Mouse (Mus musculus): ENCODE measurements around the gene Trim59. TPM values are rescaled to one million over a fixed set of nuclear protein-coding genes. Genes with fewer than 3 reads are reported as not detected.
A peak's percentile ranks its signal among the peaks of the same experiment; 100 is the strongest.
"Not testable (repeated sequence)": the region's sequence is repeated elsewhere in the genome, so short reads cannot be mapped to it uniquely, and the experiment has no call there.

Gene Trim59
- polyA plus RNA-seq, 1 experiment from 2014 or later, result 110 TPM

DNA sequence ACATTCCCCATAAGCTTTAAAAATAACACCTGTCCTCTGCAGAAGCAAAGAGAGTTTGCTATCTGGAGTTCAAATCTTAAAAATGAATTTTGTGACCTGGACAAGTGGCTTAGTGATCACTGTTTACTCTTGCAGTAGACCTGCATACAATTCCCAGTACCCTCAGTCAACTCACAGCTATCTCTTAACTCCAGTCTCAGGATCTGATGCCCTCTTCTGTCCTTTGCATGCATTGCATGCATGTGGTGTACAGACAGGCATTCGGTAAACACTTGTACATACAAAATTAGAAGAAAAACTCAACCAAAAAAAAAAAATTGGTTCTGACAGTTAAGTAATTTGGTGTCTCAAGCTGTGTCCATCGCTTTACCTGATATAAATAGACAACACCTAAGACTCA is 24.3 kb downstream of the Trim59 start:
- no peaks in the 10 kb centered on the region for H3K9me3 ChIP-seq (replicated peaks; ENCODE audit: control insufficient read depth, low read length)
- no peak overlapping the region for H3K4me2 ChIP-seq
- H3K4me3 ChIP-seq (ENCODE audit: low read depth, low read length), result no peak overlapping the region
- no peaks in the 10 kb centered on the region for H3K27me3 ChIP-seq (ENCODE audit: control insufficient read depth, insufficient read depth, low read length)
- H3K4me1 ChIP-seq (ENCODE audit: control insufficient read depth, insufficient read depth, low read length), result no peaks in the 10 kb centered on the region
- H3K36me3 ChIP-seq (ENCODE audit: control insufficient read depth, insufficient read depth, low read length), result peaks cover 28% of the 10 kb centered on the region
- H3K9ac ChIP-seq (ENCODE audit: low read depth, low read length), result no peak overlapping the region
- WGBS (ENCODE audit: insufficient replicate concordance), result 93% methylated on average over 2 of the region's 2 CpGs
- no peak for ATAC-seq (replicated peaks; ENCODE audit: insufficient number of reproducible peaks, low FRiP score, low TSS enrichment)
- no peak overlapping the region for H3K27ac ChIP-seq (ENCODE audit: low read depth, low read length)

DNA sequence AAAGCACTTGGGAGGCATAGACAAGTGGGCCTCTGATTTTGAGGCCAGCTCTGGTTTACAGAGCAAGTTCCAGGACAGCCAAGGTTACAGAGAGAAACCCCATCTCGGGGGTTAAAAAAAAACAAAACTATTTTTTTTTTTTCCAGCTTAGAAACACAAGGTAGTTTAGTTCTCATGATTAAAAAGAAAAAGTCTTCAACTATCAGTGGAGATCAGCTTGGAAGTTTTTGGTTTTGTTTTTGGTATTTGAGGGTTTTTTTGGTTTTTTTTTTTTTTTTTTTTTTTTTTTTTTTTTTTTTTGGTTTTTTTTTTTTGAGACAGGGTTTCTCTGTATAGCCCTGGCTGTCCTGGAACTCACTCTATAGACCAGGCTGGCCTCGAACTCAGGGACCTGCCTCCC is 25.9 kb downstream of the Trim59 start:
- H3K9ac ChIP-seq (ENCODE audit: low read depth, low read length); H3K4me1 ChIP-seq (ENCODE audit: control insufficient read depth, insufficient read depth, low read length); H3K4me2 ChIP-seq; H3K27ac ChIP-seq (ENCODE audit: low read depth, low read length); H3K9me3 ChIP-seq (replicated peaks; ENCODE audit: control insufficient read depth, low read length); ATAC-seq (replicated peaks; ENCODE audit: insufficient number of reproducible peaks, low FRiP score, low TSS enrichment); H3K27me3 ChIP-seq (ENCODE audit: control insufficient read depth, insufficient read depth, low read length); H3K4me3 ChIP-seq (ENCODE audit: low read depth, low read length): not testable (repeated sequence)
- WGBS (ENCODE audit: insufficient replicate concordance), result 98% methylated on average over 2 of the region's 2 CpGs
- H3K36me3 ChIP-seq (ENCODE audit: control insufficient read depth, insufficient read depth, low read length), result peaks cover 25% of the 10 kb centered on the region

DNA sequence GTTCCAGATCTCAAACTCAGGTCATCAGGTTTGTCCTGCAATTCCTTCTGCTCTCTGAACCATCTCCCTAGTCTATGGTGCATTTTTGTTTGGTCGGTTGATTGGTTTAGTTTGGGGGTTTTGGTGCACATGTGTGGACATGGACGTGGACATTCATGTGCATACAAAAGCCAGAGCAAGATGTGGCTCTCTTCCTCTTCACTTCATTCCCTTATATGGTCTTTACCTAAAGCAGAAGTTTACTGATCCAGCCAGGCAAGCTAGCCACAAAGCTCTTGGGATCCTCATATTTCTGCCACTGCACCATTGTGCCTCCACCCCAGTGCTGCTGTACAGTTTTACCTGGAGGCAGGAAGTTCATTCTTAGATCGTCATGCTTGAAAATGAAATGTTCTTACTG is 27.4 kb downstream of the Trim59 start:
- H3K4me3 ChIP-seq (ENCODE audit: low read depth, low read length), result no peak overlapping the region
- 92% methylated on average over 3 of the region's 3 CpGs for WGBS (ENCODE audit: insufficient replicate concordance)

DNA sequence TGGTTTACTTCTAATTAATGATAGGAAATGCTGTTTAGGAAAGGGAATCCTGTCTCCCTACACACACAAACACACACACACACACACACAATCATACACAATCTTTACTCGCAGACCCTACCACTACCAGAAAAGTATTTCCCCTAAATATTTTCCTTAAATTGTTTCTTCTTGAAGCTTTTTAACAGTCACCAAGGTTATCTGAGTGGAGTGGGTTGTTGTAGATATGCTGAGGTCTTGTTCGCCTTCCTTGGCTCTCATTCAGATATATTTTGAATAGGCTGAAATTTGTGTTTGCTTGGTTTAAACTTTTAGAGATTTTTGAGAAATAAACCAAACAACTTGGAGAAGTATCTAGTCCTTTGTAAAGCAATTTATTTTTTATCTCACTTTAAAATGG is 35.7 kb downstream of the Trim59 start:
- no peak for ATAC-seq (replicated peaks; ENCODE audit: insufficient number of reproducible peaks, low FRiP score, low TSS enrichment)
- no peaks in the 10 kb centered on the region for H3K27me3 ChIP-seq (ENCODE audit: control insufficient read depth, insufficient read depth, low read length)
- no peak overlapping the region for H3K27ac ChIP-seq (ENCODE audit: low read depth, low read length)
- H3K4me2 ChIP-seq, result no peak overlapping the region
- H3K9me3 ChIP-seq (replicated peaks; ENCODE audit: control insufficient read depth, low read length), result no peaks in the 10 kb centered on the region
- H3K36me3 ChIP-seq (ENCODE audit: control insufficient read depth, insufficient read depth, low read length), result peaks cover 2% of the 10 kb centered on the region; the same call in 1 of the 2 replicates
- no peak overlapping the region for H3K9ac ChIP-seq (ENCODE audit: low read depth, low read length)
- no peak overlapping the region for H3K4me3 ChIP-seq (ENCODE audit: low read depth, low read length)
- WGBS (ENCODE audit: insufficient replicate concordance), result 57% methylated on average over 2 of the region's 2 CpGs
- no peaks in the 10 kb centered on the region; the same call in 1 of the 2 replicates for H3K4me1 ChIP-seq (ENCODE audit: control insufficient read depth, insufficient read depth, low read length)

More for the DNA sequence above, 27.4 kb downstream of the Trim59 start:
- H3K4me2 ChIP-seq, result no peak overlapping the region
- no peak overlapping the region for H3K9ac ChIP-seq (ENCODE audit: low read depth, low read length)
- no peaks in the 10 kb centered on the region for H3K9me3 ChIP-seq (replicated peaks; ENCODE audit: control insufficient read depth, low read length)
- no peaks in the 10 kb centered on the region for H3K27me3 ChIP-seq (ENCODE audit: control insufficient read depth, insufficient read depth, low read length)
- H3K36me3 ChIP-seq (ENCODE audit: control insufficient read depth, insufficient read depth, low read length), result peaks cover 25% of the 10 kb centered on the region
- no peaks in the 10 kb centered on the region for H3K4me1 ChIP-seq (ENCODE audit: control insufficient read depth, insufficient read depth, low read length)
- no peak overlapping the region for H3K27ac ChIP-seq (ENCODE audit: low read depth, low read length)
- no peak for ATAC-seq (replicated peaks; ENCODE audit: insufficient number of reproducible peaks, low FRiP score, low TSS enrichment)

DNA sequence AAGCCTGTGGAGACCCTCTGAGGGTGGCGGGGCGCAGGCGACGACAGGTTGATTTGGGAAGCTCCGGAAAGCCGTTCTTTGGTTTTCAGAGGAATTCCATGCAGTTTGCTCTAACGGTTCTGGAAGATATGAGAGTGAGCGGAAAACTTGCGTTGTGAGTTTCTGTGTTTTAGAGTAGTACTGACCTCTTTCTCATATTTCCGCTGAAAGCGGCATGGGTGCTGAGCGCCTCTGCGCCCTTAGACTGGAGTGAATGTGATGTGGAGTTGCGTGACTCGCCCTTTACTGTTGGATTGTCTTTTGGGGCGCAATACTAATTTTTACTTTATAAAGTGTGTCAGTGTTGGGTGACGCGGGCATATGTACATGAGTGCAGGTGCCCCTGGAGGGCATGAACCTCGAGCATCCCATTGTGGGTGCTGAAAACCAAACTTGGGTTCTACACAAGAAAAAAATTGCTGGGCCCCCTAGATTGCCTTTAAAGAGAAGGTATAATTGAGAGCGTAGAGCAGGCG is 38.3 kb downstream of the Trim59 start:
- Histone ChIP-seq H3K36me3 (ENCODE audit: control insufficient read depth, insufficient read depth, low read length) (no peaks in the 10 kb centered on the region; the same call in 1 of the 2 replicates), H3K27me3 (ENCODE audit: control insufficient read depth, insufficient read depth, low read length) (no peaks in the 10 kb centered on the region), H3K4me3 (ENCODE audit: low read depth, low read length) (peak overlapping the region; percentile 81), H3K4me2 (peak overlapping the region; percentile 75), H3K27ac (ENCODE audit: low read depth, low read length) (peak overlapping the region; percentile 97), H3K9ac (ENCODE audit: low read depth, low read length) (peak overlapping the region; percentile 98), H3K9me3 (replicated peaks; ENCODE audit: control insufficient read depth, low read length) (no peaks in the 10 kb centered on the region), H3K4me1 (ENCODE audit: control insufficient read depth, insufficient read depth, low read length) (no peaks in the 10 kb centered on the region; the same call in 1 of the 2 replicates)
- no peak for ATAC-seq (replicated peaks; ENCODE audit: insufficient number of reproducible peaks, low FRiP score, low TSS enrichment)
- WGBS (ENCODE audit: insufficient replicate concordance), result 6% methylated on average over 21 of the region's 21 CpGs

DNA sequence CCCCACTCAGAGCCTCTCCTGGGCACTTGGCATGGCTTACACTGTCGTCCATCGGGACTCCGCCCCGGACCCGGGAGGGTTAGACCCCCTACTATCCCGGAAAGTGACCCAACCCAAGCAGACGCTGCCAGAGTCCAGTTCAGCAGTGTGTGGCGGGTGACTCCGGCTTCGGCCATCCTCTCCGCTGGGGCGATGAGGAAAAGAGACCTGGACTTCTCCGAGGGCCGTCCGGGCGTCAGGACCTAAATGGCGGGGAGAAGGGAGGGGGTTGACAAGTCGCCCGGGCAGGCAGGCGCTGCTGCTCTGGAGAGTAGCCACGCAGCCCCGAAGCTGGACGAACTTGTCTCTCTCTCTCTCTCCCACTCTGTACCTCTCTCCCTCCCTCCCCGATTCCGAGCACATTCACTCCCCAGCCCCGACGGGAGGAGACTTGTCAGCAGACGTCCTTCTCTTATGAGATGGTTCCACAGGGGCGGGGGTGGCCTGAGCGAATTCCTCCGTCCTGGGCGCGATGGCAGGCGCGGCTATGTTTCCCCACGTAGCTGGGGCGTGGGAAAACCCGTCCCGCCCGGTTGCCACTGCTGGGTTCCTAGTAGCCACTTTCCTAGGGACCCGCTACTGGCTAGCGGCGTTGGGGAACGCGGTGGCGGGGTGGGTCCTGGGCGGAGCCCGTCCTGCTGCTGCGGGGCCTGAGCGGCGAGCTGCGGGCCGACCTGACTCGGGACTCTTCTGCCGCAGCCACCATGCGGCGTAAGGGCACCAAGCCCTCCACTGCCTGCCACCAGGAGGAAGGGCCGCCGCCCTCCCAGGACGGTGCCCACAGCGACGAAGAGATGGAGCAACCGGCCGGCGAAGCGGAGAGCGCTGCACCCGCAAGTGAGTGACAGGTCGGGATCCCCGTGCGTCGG is 39.0 kb downstream of the Trim59 start:
- ATAC-seq (replicated peaks; ENCODE audit: insufficient number of reproducible peaks, low FRiP score, low TSS enrichment), result peak; percentile 70
- no peaks in the 10 kb centered on the region; the same call in 1 of the 2 replicates for H3K4me1 ChIP-seq (ENCODE audit: control insufficient read depth, insufficient read depth, low read length)
- H3K9ac ChIP-seq (ENCODE audit: low read depth, low read length), result peak overlapping the region; percentile 98
- WGBS (ENCODE audit: insufficient replicate concordance), result under 1% methylated on average over 72 of the region's 72 CpGs
- H3K4me3 ChIP-seq (ENCODE audit: low read depth, low read length), result peak overlapping the region; percentile 81
- no peaks in the 10 kb centered on the region for H3K9me3 ChIP-seq (replicated peaks; ENCODE audit: control insufficient read depth, low read length)
- no peaks in the 10 kb centered on the region for H3K27me3 ChIP-seq (ENCODE audit: control insufficient read depth, insufficient read depth, low read length)
- H3K36me3 ChIP-seq (ENCODE audit: control insufficient read depth, insufficient read depth, low read length), result no peaks in the 10 kb centered on the region; the same call in 1 of the 2 replicates
- peak overlapping the region; percentile 97 for H3K27ac ChIP-seq (ENCODE audit: low read depth, low read length)
- peak overlapping the region; percentile 75 for H3K4me2 ChIP-seq

DNA sequence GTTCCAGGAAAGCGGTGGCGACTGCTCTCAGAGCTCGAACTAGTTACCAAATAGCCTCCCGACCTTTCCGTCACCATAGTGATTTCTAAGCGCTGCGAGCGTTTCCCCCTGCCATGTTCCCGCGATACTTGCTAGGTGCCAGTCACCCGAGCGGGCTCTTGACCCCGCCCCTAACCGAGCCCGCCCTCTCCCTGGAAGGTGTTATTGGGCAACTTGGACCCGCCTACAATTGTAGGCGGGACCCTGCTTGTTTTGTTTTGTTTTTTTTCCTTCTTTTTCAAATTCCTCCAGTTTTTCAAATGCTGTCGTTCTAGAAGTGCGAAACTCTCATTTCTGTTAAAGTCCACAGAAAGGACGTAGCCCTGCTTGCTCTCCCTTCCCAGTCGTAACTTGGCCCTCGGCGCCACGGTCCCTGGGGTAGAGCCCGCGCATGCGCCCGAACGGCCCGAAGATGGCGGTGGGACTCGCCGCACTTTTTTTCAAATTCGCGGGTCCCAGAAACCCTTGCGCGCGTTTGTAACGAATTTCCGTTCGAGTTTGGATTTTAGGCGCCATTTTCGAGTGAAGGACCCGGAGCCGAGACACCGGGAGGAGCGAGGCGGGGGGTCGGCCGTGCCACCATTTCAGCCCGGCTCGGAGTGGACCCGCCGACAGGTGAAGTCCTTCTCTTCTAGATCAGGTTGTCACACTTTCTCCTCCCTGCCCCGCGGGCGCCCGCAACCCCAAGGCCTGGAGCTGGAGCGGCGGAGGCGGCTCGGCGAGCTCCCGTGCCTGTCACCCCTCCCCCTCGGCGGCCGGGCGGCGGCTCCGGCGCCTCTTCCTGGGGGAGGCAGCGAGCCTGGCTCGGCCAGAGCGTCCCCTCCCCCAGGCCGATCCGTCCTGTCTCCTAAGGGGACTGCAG is 39.9 kb downstream of the Trim59 start, which contains the start of the genes Ift80 and Smc4:
Ift80 (minus strand) TSS at position 134 of the 901 bp plus-strand sequence.
Smc4 (plus strand) TSS at position 302 of the 901 bp plus-strand sequence.
- peak within 1 kb of the TSS; percentile 75 for H3K4me2 ChIP-seq
- no peaks in the 10 kb centered on the region; the same call in 1 of the 2 replicates for H3K36me3 ChIP-seq (ENCODE audit: control insufficient read depth, insufficient read depth, low read length)
- H3K27me3 ChIP-seq (ENCODE audit: control insufficient read depth, insufficient read depth, low read length), result no peaks in the 10 kb centered on the region
- peak; percentile 92 for ATAC-seq (replicated peaks; ENCODE audit: insufficient number of reproducible peaks, low FRiP score, low TSS enrichment)
- peak within 1 kb of the TSS; percentile 81 for H3K4me3 ChIP-seq (ENCODE audit: low read depth, low read length)
- no peaks in the 10 kb centered on the region; the same call in 1 of the 2 replicates for H3K4me1 ChIP-seq (ENCODE audit: control insufficient read depth, insufficient read depth, low read length)
- peak within 1 kb of the TSS; percentile 98 for H3K9ac ChIP-seq (ENCODE audit: low read depth, low read length)
- peak within 1 kb of the TSS; percentile 97 for H3K27ac ChIP-seq (ENCODE audit: low read depth, low read length)
- H3K9me3 ChIP-seq (replicated peaks; ENCODE audit: control insufficient read depth, low read length), result no peaks in the 10 kb centered on the region
- under 1% methylated on average over 76 of the region's 76 CpGs for WGBS (ENCODE audit: insufficient replicate concordance)

DNA sequence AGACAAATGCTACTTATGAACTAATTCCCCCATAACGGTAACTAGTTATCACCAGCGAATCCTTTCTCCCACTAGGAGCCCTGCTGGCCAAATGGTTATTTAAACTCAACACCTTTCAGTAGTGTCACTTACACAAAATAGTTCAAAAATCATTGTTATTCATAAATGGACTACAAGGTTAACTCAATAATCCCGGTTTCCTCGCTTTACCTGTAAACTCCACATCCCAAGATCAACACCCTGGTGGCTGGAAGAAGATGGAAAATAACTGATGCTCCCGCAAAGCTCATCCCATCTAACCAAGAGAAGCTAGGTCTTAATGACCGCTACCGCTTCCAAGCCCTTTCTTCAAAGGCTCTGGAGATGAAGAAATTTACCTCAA is 40.5 kb downstream of the Trim59 start:
- WGBS (ENCODE audit: insufficient replicate concordance), result under 1% methylated on average over 7 of the region's 7 CpGs

More for the DNA sequence above, 40.5 kb downstream of the Trim59 start:
- Histone ChIP-seq H3K36me3 (ENCODE audit: control insufficient read depth, insufficient read depth, low read length) (no peaks in the 10 kb centered on the region; the same call in 1 of the 2 replicates), H3K4me3 (ENCODE audit: low read depth, low read length) (peak overlapping the region; percentile 81), H3K27me3 (ENCODE audit: control insufficient read depth, insufficient read depth, low read length) (no peaks in the 10 kb centered on the region), H3K27ac (ENCODE audit: low read depth, low read length) (no peak overlapping the region), H3K4me1 (ENCODE audit: control insufficient read depth, insufficient read depth, low read length) (no peaks in the 10 kb centered on the region; the same call in 1 of the 2 replicates), H3K9me3 (replicated peaks; ENCODE audit: control insufficient read depth, low read length) (no peaks in the 10 kb centered on the region), H3K4me2 (peak overlapping the region; percentile 75), H3K9ac (ENCODE audit: low read depth, low read length) (peak overlapping the region; percentile 98)
- ATAC-seq (replicated peaks; ENCODE audit: insufficient number of reproducible peaks, low FRiP score, low TSS enrichment), result peak; percentile 6; the same call in 1 of the 2 replicates
